In genomic region chr4:77168866-77169265, GRCm38 (mm10) we compare ENCODE assay signal across 29 mouse cellular contexts.
DNase-seq lines count a peak whose midpoint lies in the region; ATAC-seq and TF ChIP-seq lines count a peak whose summit lies in the region.
"Had no signal": no experiment of that assay in that cellular context is flagged by ENCODE, and none has a peak within 500 bp of the region (broad histone marks: within the 10 kb centered on the region; RNA-seq: fewer than 3 reads in every experiment).

No protein-coding gene starts in this region.

- no peak for ATAC-seq in lung, embryonic 14.5 days (ENCODE audit: insufficient read depth)
- ATAC-seq: forebrain, postnatal 0 days; intestine, postnatal 0 days; midbrain, embryonic 15.5 days had no signal

- no peaks in the 10 kb centered on the region for H3K9me3 ChIP-seq in lung, embryonic 14.5 days (ENCODE audit: low read depth, low read length)
- H3K9me3 ChIP-seq: forebrain, embryonic 12.5 days; G1E; hindbrain, embryonic 12.5 days; midbrain, embryonic 10.5 days; midbrain, embryonic 15.5 days; neural tube, embryonic 12.5 days had no signal

- H3K27ac ChIP-seq in lung, embryonic 14.5 days (ENCODE audit: low read depth): no peak overlapping the region
- H3K27ac ChIP-seq: forebrain, embryonic 12.5 days; hindbrain, embryonic 12.5 days; liver, embryonic 14.5 days; midbrain, embryonic 10.5 days; midbrain, embryonic 15.5 days; neural tube, embryonic 12.5 days had no signal

- no peaks in the 10 kb centered on the region for H3K4me1 ChIP-seq in lung, embryonic 14.5 days (ENCODE audit: insufficient read depth)
- H3K4me1 ChIP-seq: forebrain, embryonic 12.5 days; hindbrain, embryonic 12.5 days; midbrain, embryonic 10.5 days; midbrain, embryonic 15.5 days; neural tube, embryonic 12.5 days had no signal

- TF ChIP-seq CTCF in lung, embryonic 14.5 days (IDR thresholded peaks at IDR 0.05; ENCODE audit: low read depth): no peak

- intact Hi-C loops in left cerebral cortex, postnatal 14 days (cut with DNase I): no loop called here

- H3K27me3 ChIP-seq in lung, embryonic 14.5 days (ENCODE audit: insufficient read depth, low read length): no peaks in the 10 kb centered on the region
- H3K27me3 ChIP-seq: forebrain, embryonic 12.5 days; hindbrain, embryonic 12.5 days; midbrain, embryonic 15.5 days; neural tube, embryonic 12.5 days had no signal

- no peak overlapping the region for H3K4me3 ChIP-seq in lung, embryonic 14.5 days (ENCODE audit: low read depth, low read length)
- H3K4me3 ChIP-seq: erythroblast, embryonic 14.5 days; forebrain, embryonic 12.5 days; hindbrain, embryonic 12.5 days; midbrain, embryonic 10.5 days; midbrain, embryonic 15.5 days; neural tube, embryonic 12.5 days had no signal

- peak; percentile 9 to 22 for DNase-seq in cerebellum, postnatal 10 days
- no peak for DNase-seq in cerebellum, postnatal 36 days
- peak; percentile 9 for DNase-seq in lung, embryonic 14.5 days
- no peak for DNase-seq in lung, postnatal 14 days
- peak; percentile 21 for DNase-seq in gastrocnemius, postnatal 25 days
- no peak for DNase-seq in embryo, embryonic 10.5 days (ENCODE audit: low spot score)
- no peak for DNase-seq in left cerebral cortex, postnatal 14 days (ENCODE audit: low spot score in 2 of 2)
- DNase-seq: adrenal gland, postnatal 25 days; cerebellum, adult 2 months; forebrain, postnatal 0 days; heart, postnatal 36 days; kidney, adult 9 months; kidney, postnatal 10 days; liver; lung, adult 2 months; right cerebral cortex, adult 18-20 months; right cerebral cortex, postnatal 4 days; thymus, adult 2 months; thymus, postnatal 36 days had no signal

- 72% methylated on average over 8 of the region's 8 CpGs for WGBS in lung, embryonic 14.5 days

- H3K9ac ChIP-seq in lung, embryonic 14.5 days: no peak overlapping the region
- H3K9ac ChIP-seq: forebrain, embryonic 12.5 days; forebrain, postnatal 0 days; hindbrain, embryonic 12.5 days; liver, embryonic 14.5 days; midbrain, embryonic 15.5 days; neural tube, embryonic 12.5 days had no signal

- no peak overlapping the region for H3K4me2 ChIP-seq in lung, embryonic 14.5 days
- H3K4me2 ChIP-seq: forebrain, embryonic 12.5 days; heart, embryonic 11.5 days; hindbrain, embryonic 12.5 days; midbrain, embryonic 15.5 days; neural tube, embryonic 12.5 days had no signal

- no peaks in the 10 kb centered on the region for H3K36me3 ChIP-seq in lung, embryonic 14.5 days (ENCODE audit: insufficient read depth)
- H3K36me3 ChIP-seq: forebrain, embryonic 12.5 days; G1E; hindbrain, embryonic 12.5 days; midbrain, embryonic 10.5 days; midbrain, embryonic 15.5 days; neural tube, embryonic 12.5 days had no signal

Comparison
In these comparisons a context has a peak if more than half of its experiments do, and no peak if none do; other contexts are left out.
1. DNase-seq: peak in cerebellum, postnatal 10 days (2 of 2), lung, embryonic 14.5 days (single experiment) and gastrocnemius, postnatal 25 days (single experiment); none in cerebellum, postnatal 36 days (0 of 2), lung, postnatal 14 days (single experiment), embryo, embryonic 10.5 days (single experiment) and left cerebral cortex, postnatal 14 days (0 of 2).